ENCODE assay signal across 20 mouse cellular contexts in the genomic region with DNA sequence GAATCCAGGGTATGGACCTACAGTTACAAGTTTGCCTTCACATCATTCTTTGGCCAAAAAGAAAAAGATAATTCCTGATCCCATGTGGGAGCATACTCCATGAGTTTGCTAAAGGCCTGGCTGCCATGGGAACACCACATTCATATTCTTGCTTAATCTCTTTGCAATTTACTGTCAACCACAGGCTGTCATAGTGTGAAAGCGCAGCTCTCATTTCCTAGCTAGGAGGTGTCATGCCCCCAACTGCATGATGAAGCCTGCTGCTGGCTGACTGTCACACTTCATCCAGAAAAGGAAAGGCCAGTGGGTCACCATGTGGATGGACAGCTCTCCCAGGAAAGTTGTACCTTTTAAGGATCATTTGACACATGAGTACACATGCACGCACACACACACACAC. TPM values are rescaled to one million over a fixed set of nuclear protein-coding genes. Genes with fewer than 3 reads are reported as not detected.
DNase-seq lines count a peak whose midpoint lies in the region; ATAC-seq and TF ChIP-seq lines count a peak whose summit lies in the region.
"Had no signal": no experiment of that assay in that cellular context is flagged by ENCODE, and none has a peak within 500 bp of the region (broad histone marks: within the 10 kb centered on the region; RNA-seq: fewer than 3 reads in every experiment).

No protein-coding gene starts in this region.

- no peak for TF ChIP-seq CTCF in heart, postnatal 0 days (IDR thresholded peaks at IDR 0.05; ENCODE audit: low read depth)
- no peak for TF ChIP-seq CTCF in intestine, postnatal 0 days (IDR thresholded peaks at IDR 0.05; ENCODE audit: low read depth)

- H3K9ac ChIP-seq in heart, postnatal 0 days (replicated peaks; ENCODE audit: low read depth, low read length): no peak overlapping the region
- H3K9ac ChIP-seq in intestine, postnatal 0 days (ENCODE audit: low read depth, low read length): no peak overlapping the region
- H3K9ac ChIP-seq: embryonic facial prominence, embryonic 13.5 days; hindbrain, embryonic 15.5 days; limb, embryonic 15.5 days; neural tube, embryonic 13.5 days had no signal

- no peak for TF ChIP-seq EP300 in heart, postnatal 0 days (IDR thresholded peaks at IDR 0.05; ENCODE audit: low read depth)

- H3K4me1 ChIP-seq in heart, postnatal 0 days (ENCODE audit: control insufficient read depth, insufficient read depth): peaks cover 42% of the 10 kb centered on the region
- 0 out of 2 replicates have a peak, but pooled peaks cover 11% of the 10 kb centered on the region for H3K4me1 ChIP-seq in intestine, postnatal 0 days (replicated peaks; ENCODE audit: control insufficient read depth, insufficient read depth, low read length)
- H3K4me1 ChIP-seq: embryonic facial prominence, embryonic 13.5 days; hindbrain, embryonic 15.5 days; midbrain, embryonic 10.5 days; neural tube, embryonic 13.5 days had no signal

- ATAC-seq in heart, postnatal 0 days (ENCODE audit: insufficient read depth, low read depth): 0 out of 2 replicates have a peak, but pooled peaks have one; percentile 10
- no peak for ATAC-seq in intestine, postnatal 0 days
- ATAC-seq: activated CD4-positive, CD25-positive, alpha-beta regulatory T cell, adult 4 months had no signal

- H3K27ac ChIP-seq in heart, postnatal 0 days (ENCODE audit: low read depth): peak overlapping the region; percentile 74
- no peak overlapping the region for H3K27ac ChIP-seq in intestine, postnatal 0 days (ENCODE audit: low read depth, low read length)
- H3K27ac ChIP-seq: embryonic facial prominence, embryonic 13.5 days; hindbrain, embryonic 15.5 days; limb, embryonic 15.5 days; midbrain, embryonic 10.5 days; neural tube, embryonic 13.5 days had no signal

- DNase-seq in heart, adult 11 months: peak; percentile 82
- no peak for DNase-seq in heart, adult 9 months (ENCODE audit: low spot score in 2 of 2)
- DNase-seq in heart, postnatal 0 days (ENCODE audit: low spot score): no peak
- no peak for DNase-seq in heart, adult 18-20 months
- DNase-seq in right cerebral cortex, postnatal 10 days (ENCODE audit: low spot score in 2 of 2): peak; percentile 43 to 73
- DNase-seq in right cerebral cortex, adult 18-20 months: no peak
- DNase-seq in lung, postnatal 36 days: peak; percentile 45
- DNase-seq: adrenal gland, postnatal 25 days; B cell, adult 2 months; cerebellum, adult 9-11 months; kidney, adult 11 months; kidney, postnatal 10 days; thymus, postnatal 25 days had no signal

- H3K36me3 ChIP-seq in heart, postnatal 0 days (replicated peaks; ENCODE audit: control insufficient read depth, insufficient read depth, low read length): no peaks in the 10 kb centered on the region
- no peaks in the 10 kb centered on the region for H3K36me3 ChIP-seq in intestine, postnatal 0 days (ENCODE audit: control insufficient read depth, insufficient read depth)
- H3K36me3 ChIP-seq: embryonic facial prominence, embryonic 13.5 days; hindbrain, embryonic 15.5 days; limb, embryonic 15.5 days; midbrain, embryonic 10.5 days; neural tube, embryonic 13.5 days had no signal

- WGBS in heart, postnatal 0 days: 58% methylated on average over 2 of the region's 2 CpGs
- 84% methylated on average over 2 of the region's 2 CpGs for WGBS in intestine, postnatal 0 days

- H3K4me2 ChIP-seq in heart, postnatal 0 days (ENCODE audit: low read depth, low read length): no peak overlapping the region
- H3K4me2 ChIP-seq in intestine, postnatal 0 days (replicated peaks; ENCODE audit: low read depth): no peak overlapping the region
- H3K4me2 ChIP-seq: embryonic facial prominence, embryonic 13.5 days; hindbrain, embryonic 15.5 days; limb, embryonic 15.5 days; neural tube, embryonic 13.5 days had no signal

- H3K9me3 ChIP-seq in heart, postnatal 0 days (replicated peaks; ENCODE audit: control insufficient read depth, low read length): no peaks in the 10 kb centered on the region
- H3K9me3 ChIP-seq in intestine, postnatal 0 days (ENCODE audit: control insufficient read depth): no peaks in the 10 kb centered on the region
- H3K9me3 ChIP-seq: embryonic facial prominence, embryonic 13.5 days; hindbrain, embryonic 15.5 days; limb, embryonic 15.5 days; midbrain, embryonic 10.5 days; neural tube, embryonic 13.5 days had no signal

- H3K4me3 ChIP-seq in heart, postnatal 0 days (ENCODE audit: low read depth, low read length): no peak overlapping the region
- H3K4me3 ChIP-seq in intestine, postnatal 0 days (ENCODE audit: low read depth, low read length): no peak overlapping the region
- H3K4me3 ChIP-seq: embryonic facial prominence, embryonic 13.5 days; hindbrain, embryonic 15.5 days; limb, embryonic 15.5 days; midbrain, embryonic 10.5 days; neural tube, embryonic 13.5 days had no signal

- H3K27me3 ChIP-seq in heart, postnatal 0 days (ENCODE audit: control insufficient read depth, insufficient read depth, low read length): no peaks in the 10 kb centered on the region
- H3K27me3 ChIP-seq in intestine, postnatal 0 days (replicated peaks; ENCODE audit: control insufficient read depth, insufficient read depth, low read length): no peaks in the 10 kb centered on the region
- H3K27me3 ChIP-seq: embryonic facial prominence, embryonic 13.5 days; hindbrain, embryonic 15.5 days; limb, embryonic 15.5 days; neural tube, embryonic 13.5 days had no signal

RNA-seq across cellular contexts. Expression of gene Copb1, which starts 53.9 kb away (rescaled TPM):
- total RNA-seq in heart, postnatal 0 days (2014; rRNA removed; ENCODE audit: low replicate concordance): 47.9 and 54.1 TPM in 2 replicates
- 52.9 and 53.0 TPM in 2 replicates for polyA plus RNA-seq in heart, postnatal 0 days (2015; fragmentation: Nextera tagmentation; extraction: Ambion mirVana)
- 10 to 100 TPM; 42.4 to 44.1 TPM for total RNA-seq in heart, adult 18-20 months (2021)
- polyA plus RNA-seq in intestine, postnatal 0 days (2015; fragmentation: Nextera tagmentation; extraction: Ambion mirVana): 137 and 140 TPM in 2 replicates

Comparison
In these comparisons a context has a peak if more than half of its experiments do, and no peak if none do; other contexts are left out.
1. DNase-seq: peak in heart, adult 11 months (single experiment), right cerebral cortex, postnatal 10 days (2 of 2) and lung, postnatal 36 days (single experiment); none in heart, adult 9 months (0 of 2), heart, postnatal 0 days (single experiment), heart, adult 18-20 months (0 of 2) and right cerebral cortex, adult 18-20 months (single experiment).